Mouse (Mus musculus) embryonic facial prominence, embryonic 10.5 days (tissue): ENCODE measurements around the gene Mob3b. TPM values are rescaled to one million over a fixed set of nuclear protein-coding genes. Genes with fewer than 3 reads are reported as not detected.
"Not testable (repeated sequence)": the region's sequence is repeated elsewhere in the genome, so short reads cannot be mapped to it uniquely, and the experiment has no call there.

Source experiments
- DNase-seq: peaks from one replicate; pipeline ENCODE4 v3.0.0-alpha.2; 2017; ENCODE audit warnings: low spot score
- H3K27ac ChIP-seq: fragments of 300-500 bp; sonication (generic); replicated peaks from 2 replicates; pipeline ENCODE4 v1.5.1; 2016; ENCODE audit warnings: mild to moderate bottlenecking
- H3K27me3 ChIP-seq: fragments of 300-500 bp; sonication (generic); replicated peaks from 2 replicates; pipeline ENCODE4 v1.6.1; 2016; ENCODE audit warnings: low read depth, mild to moderate bottlenecking; ENCODE audit not compliant: poor library complexity, severe bottlenecking
- H3K36me3 ChIP-seq: fragments of 300-500 bp; sonication (generic); replicated peaks from 2 replicates; pipeline ENCODE4 v1.6.1; 2016; ENCODE audit warnings: mild to moderate bottlenecking, moderate library complexity
- H3K4me1 ChIP-seq: fragments of 300-500 bp; sonication (generic); 2 replicates; pipeline ENCODE4 v1.6.1; 2016
- H3K4me3 ChIP-seq: fragments of 300-500 bp; sonication (generic); 2 replicates; pipeline ENCODE4 v1.5.1; 2016; ENCODE audit warnings: mild to moderate bottlenecking, moderate library complexity
- H3K9me3 ChIP-seq: fragments of 300-500 bp; sonication (generic); 2 replicates; pipeline ENCODE4 v1.6.1; 2016; ENCODE audit warnings: mild to moderate bottlenecking
- WGBS: fragments of 180-500 bp; shearing (Covaris S2); methylation state at CpG from one replicate; pipeline ENCODE4 v1.1.7; 2016; 5-methylcytosine and 5-hydroxymethylcytosine counted together
- polyA plus RNA-seq: library from polyadenylated mRNA; unstranded; fragments of >200 nt; fragmentation: Nextera tagmentation; extraction: Ambion mirVana; gene quantifications from 2 replicates; pipeline ENCODE4 v1.2.1, GENCODE M21; 2016

Mob3b gene
- polyA plus RNA-seq, 1 experiment from 2014 or later: 14.0 TPM

GRCm38 (mm10) chr4:34960781-34961560 lies 196.3 kb downstream of the Mob3b start:
- Histone ChIP-seq H3K36me3 (no peaks in the 10 kb centered on the region), H3K9me3 (no peaks in the 10 kb centered on the region), H3K4me1 (peaks cover 3% of the 10 kb centered on the region; the same call in 1 of the 2 replicates), H3K27me3 (no peaks in the 10 kb centered on the region), H3K27ac (no peak overlapping the region), H3K4me3 (no peak overlapping the region)
- 76% methylated on average over 15 of the region's 15 CpGs for WGBS
- DNase-seq: no peak

- no peak overlapping the region for H3K27ac ChIP-seq
- H3K9me3 ChIP-seq: no peaks in the 10 kb centered on the region
- H3K36me3 ChIP-seq: no peaks in the 10 kb centered on the region
- WGBS: 88% methylated on average over 6 of the region's 6 CpGs
- no peak for DNase-seq
- no peaks in the 10 kb centered on the region for H3K27me3 ChIP-seq
- peaks cover 3% of the 10 kb centered on the region; the same call in 1 of the 2 replicates for H3K4me1 ChIP-seq
- H3K4me3 ChIP-seq: no peak overlapping the region
These were observed 197.8 kb downstream of the Mob3b start for GRCm38 (mm10) chr4:34959477-34959876.

- no peak overlapping the region for H3K27ac ChIP-seq
- H3K4me1 ChIP-seq: peaks cover 3% of the 10 kb centered on the region; the same call in 1 of the 2 replicates
- DNase-seq: peak; percentile 62
- no peaks in the 10 kb centered on the region for H3K27me3 ChIP-seq
- peaks cover 5% of the 10 kb centered on the region; the same call in 1 of the 2 replicates for H3K36me3 ChIP-seq
- WGBS: 47% methylated on average over 12 of the region's 12 CpGs
- no peaks in the 10 kb centered on the region for H3K9me3 ChIP-seq
- H3K4me3 ChIP-seq: no peak overlapping the region
These were observed 198.9 kb downstream of the Mob3b start for GRCm38 (mm10) chr4:34958155-34959028.

GRCm38 (mm10) chr4:34953716-34954115 lies 203.6 kb downstream of the Mob3b start:
- Histone ChIP-seq H3K36me3 (peaks cover 7% of the 10 kb centered on the region; the same call in 1 of the 2 replicates), H3K4me3 (no peak overlapping the region), H3K27ac (no peak overlapping the region), H3K9me3 (no peaks in the 10 kb centered on the region), H3K4me1 (peaks cover 3% of the 10 kb centered on the region; the same call in 1 of the 2 replicates), H3K27me3 (no peaks in the 10 kb centered on the region)
- 82% methylated on average over 10 of the region's 10 CpGs for WGBS
- no peak for DNase-seq

GRCm38 (mm10) chr4:34947181-34947580 lies 210.1 kb downstream of the Mob3b start:
- Histone ChIP-seq H3K4me1 (no peaks in the 10 kb centered on the region), H3K36me3 (no peaks in the 10 kb centered on the region), H3K27me3 (no peaks in the 10 kb centered on the region), H3K9me3 (no peaks in the 10 kb centered on the region), H3K4me3 (no peak overlapping the region), H3K27ac (no peak overlapping the region)
- no peak for DNase-seq

GRCm38 (mm10) chr4:34941046-34941445 lies 216.2 kb downstream of the Mob3b start:
- no peak for DNase-seq
- Histone ChIP-seq H3K27ac (no peak overlapping the region), H3K36me3 (no peaks in the 10 kb centered on the region), H3K4me3 (no peak overlapping the region), H3K27me3 (no peaks in the 10 kb centered on the region; the same call in 1 of the 2 replicates), H3K9me3 (no peaks in the 10 kb centered on the region), H3K4me1 (no peaks in the 10 kb centered on the region)
- WGBS: 93% methylated on average over 25 of the region's 25 CpGs

DNA sequence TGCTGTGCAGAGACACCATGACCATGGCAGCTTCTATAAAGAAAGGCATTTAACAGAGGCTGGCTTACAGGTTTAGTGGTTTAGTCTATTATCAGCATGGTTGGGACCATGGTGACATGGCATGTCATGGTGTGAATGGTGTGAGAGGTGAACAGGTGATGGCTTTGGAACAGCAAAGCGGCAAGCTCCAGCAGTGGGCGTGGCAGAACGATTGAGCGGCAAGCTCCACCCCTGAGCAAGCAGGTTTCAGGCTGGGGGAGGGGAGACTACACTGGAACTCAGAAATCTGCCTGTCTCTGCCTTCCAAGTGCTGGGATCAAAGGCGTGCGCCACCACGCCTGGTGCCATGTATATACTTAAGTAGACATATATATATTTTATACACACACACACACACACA lies 228.9 kb downstream of the Mob3b start:
- H3K4me3 ChIP-seq, DNase-seq, H3K27ac ChIP-seq, H3K36me3 ChIP-seq, H3K9me3 ChIP-seq, H3K27me3 ChIP-seq, H3K4me1 ChIP-seq: not testable (repeated sequence)
- 74% methylated on average over 7 of the region's 7 CpGs for WGBS

DNA sequence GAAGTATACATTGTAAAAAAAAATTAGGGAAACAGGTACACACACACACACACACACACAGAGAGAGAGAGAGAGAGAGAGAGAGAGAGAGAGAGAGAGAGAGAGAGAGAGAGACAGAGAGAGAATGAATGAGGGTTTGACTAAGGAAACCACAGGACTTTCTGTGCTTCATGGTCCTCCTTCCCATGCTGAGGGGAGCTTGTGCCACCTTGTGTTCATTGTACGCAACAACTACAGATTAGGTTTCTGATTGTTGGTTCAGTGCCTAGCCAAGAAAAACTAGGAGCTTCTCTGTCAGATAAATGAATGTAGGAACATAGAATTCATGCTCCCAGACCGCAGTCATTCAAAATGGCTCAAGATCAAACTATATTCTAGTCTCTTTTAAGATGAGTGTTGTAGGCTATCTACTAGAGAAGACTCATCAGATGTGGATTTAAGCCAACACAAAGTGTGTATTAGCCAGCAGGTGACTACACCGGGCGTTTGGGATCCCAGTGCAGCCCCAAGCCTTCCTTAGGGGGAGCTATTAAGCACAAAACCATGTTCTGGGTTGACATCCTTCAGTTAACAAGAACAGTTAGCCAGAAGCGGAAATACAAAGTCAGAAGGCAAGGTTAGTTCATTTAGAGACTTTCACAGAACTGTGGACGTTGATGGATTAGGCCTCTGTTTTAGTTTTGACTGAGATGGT lies 235.0 kb downstream of the Mob3b start:
- H3K9me3 ChIP-seq: no peaks in the 10 kb centered on the region
- H3K4me1 ChIP-seq: 0 out of 2 replicates have a peak, but pooled peaks cover 2% of the 10 kb centered on the region
- WGBS: 69% methylated on average over 6 of the region's 6 CpGs
- no peak overlapping the region for H3K4me3 ChIP-seq
- H3K27me3 ChIP-seq: no peaks in the 10 kb centered on the region
- H3K27ac ChIP-seq: no peak overlapping the region
- no peaks in the 10 kb centered on the region for H3K36me3 ChIP-seq
- peak; percentile 28 for DNase-seq

DNA sequence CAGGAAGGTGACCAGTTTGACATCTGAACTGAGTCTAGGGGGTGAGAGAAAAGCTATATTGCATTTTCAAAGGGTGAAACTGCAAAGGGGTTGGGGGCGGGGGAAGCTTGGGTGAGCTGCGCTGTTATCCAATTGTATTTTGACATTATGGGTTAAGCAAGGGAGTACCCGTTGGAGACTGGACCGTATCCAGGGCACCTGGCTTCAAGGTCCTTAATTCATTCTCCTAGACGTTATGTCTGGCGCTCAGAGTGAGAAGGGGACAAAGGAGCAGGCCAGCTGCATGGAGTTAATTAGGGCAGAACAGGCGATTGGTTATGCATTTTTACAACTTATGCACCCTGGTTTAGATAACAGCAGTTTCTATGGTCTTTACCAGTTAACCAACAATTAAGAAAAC lies 239.9 kb downstream of the Mob3b start:
- DNase-seq: peak; percentile 17
- WGBS: 61% methylated on average over 7 of the region's 7 CpGs
- H3K27ac ChIP-seq: no peak overlapping the region

GRCm38 (mm10) chr4:34912171-34912570 lies 245.1 kb downstream of the Mob3b start:
- no peak for DNase-seq
- WGBS: 90% methylated on average over 3 of the region's 3 CpGs
- H3K36me3 ChIP-seq: no peaks in the 10 kb centered on the region
- no peak overlapping the region for H3K27ac ChIP-seq
- no peaks in the 10 kb centered on the region for H3K27me3 ChIP-seq
- H3K9me3 ChIP-seq: no peaks in the 10 kb centered on the region
- H3K4me3 ChIP-seq: no peak overlapping the region
- H3K4me1 ChIP-seq: peaks cover 5% of the 10 kb centered on the region

More for the DNA sequence above, 239.9 kb downstream of the Mob3b start:
- no peak overlapping the region for H3K4me3 ChIP-seq
- H3K4me1 ChIP-seq: peaks cover 7% of the 10 kb centered on the region
- H3K27me3 ChIP-seq: no peaks in the 10 kb centered on the region
- no peaks in the 10 kb centered on the region for H3K36me3 ChIP-seq
- no peaks in the 10 kb centered on the region for H3K9me3 ChIP-seq

DNA sequence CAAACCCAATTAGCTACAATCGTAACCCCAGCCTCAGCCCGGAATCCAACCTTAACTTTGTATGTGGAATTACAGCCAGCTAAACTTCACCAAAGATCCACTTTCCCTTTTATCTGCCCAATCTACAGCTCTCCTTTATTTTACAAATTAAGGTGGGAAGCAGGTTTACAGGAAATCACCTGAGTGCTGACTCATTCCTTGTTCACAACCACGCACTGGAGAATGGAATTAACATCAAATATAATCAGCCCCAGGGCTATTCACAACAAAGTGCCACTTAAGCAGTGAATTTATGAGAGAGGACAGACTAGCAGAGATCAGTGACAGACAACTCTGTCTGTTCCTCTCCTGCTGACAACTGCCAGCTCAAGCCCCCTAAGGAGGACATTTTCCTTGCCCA lies 245.9 kb downstream of the Mob3b start:
- Histone ChIP-seq H3K36me3 (no peaks in the 10 kb centered on the region), H3K27me3 (no peaks in the 10 kb centered on the region), H3K4me3 (no peak overlapping the region), H3K27ac (no peak overlapping the region), H3K9me3 (no peaks in the 10 kb centered on the region), H3K4me1 (peaks cover 9% of the 10 kb centered on the region)
- 72% methylated on average over 3 of the region's 3 CpGs for WGBS
- no peak for DNase-seq

GRCm38 (mm10) chr4:34908127-34908526 lies 249.2 kb downstream of the Mob3b start:
- Histone ChIP-seq H3K9me3 (no peaks in the 10 kb centered on the region), H3K36me3 (no peaks in the 10 kb centered on the region), H3K27ac (no peak overlapping the region), H3K4me1 (peaks cover 4% of the 10 kb centered on the region; the same call in 1 of the 2 replicates), H3K4me3 (no peak overlapping the region), H3K27me3 (no peaks in the 10 kb centered on the region)
- DNase-seq: no peak
- WGBS: 92% methylated on average over 7 of the region's 7 CpGs
